Mouse (Mus musculus): ENCODE measurements around the gene Dlgap3. TPM values are rescaled to one million over a fixed set of nuclear protein-coding genes. Genes with fewer than 3 reads are reported as not detected.

The Dlgap3 gene
- polyA plus RNA-seq, 1 experiment from 2014 or later: 1.4 TPM

DNA sequence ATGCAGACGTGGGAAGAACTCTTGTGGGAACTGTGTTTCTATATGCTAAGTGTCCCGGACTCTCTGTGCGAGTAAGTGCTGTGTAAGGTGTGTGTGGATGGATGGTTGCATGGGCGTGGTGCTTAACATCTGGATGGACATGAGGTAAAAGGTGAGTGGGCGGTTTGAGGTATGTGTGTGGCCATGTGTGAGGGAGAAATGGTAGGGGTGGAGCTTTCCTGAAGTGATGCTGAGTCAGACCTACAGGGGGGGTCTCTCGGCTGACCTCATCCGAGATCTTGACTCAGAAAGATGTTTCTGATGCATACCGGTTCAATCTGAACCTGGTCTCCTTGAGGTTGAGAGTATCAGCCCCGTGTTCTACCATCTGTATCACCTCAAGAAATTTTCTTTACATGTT, 12.0 kb downstream of the Dlgap3 start:
- Histone ChIP-seq H3K4me2 (no peak overlapping the region), H3K4me3 (ENCODE audit: low read depth, low read length) (no peak overlapping the region), H3K36me3 (ENCODE audit: insufficient read depth) (no peaks in the 10 kb centered on the region), H3K27ac (ENCODE audit: low read depth) (no peak overlapping the region), H3K9ac (no peak overlapping the region), H3K4me1 (ENCODE audit: insufficient read depth) (no peaks in the 10 kb centered on the region), H3K27me3 (ENCODE audit: insufficient read depth, low read length) (peaks cover 20% of the 10 kb centered on the region), H3K9me3 (ENCODE audit: low read depth, low read length) (no peaks in the 10 kb centered on the region)
- ATAC-seq (ENCODE audit: insufficient read depth) (no peak), DNase-seq (no peak)
- 78% methylated on average over 9 of the region's 9 CpGs for WGBS
- TF ChIP-seq CTCF (IDR thresholded peaks at IDR 0.05; ENCODE audit: low read depth): no peak

DNA sequence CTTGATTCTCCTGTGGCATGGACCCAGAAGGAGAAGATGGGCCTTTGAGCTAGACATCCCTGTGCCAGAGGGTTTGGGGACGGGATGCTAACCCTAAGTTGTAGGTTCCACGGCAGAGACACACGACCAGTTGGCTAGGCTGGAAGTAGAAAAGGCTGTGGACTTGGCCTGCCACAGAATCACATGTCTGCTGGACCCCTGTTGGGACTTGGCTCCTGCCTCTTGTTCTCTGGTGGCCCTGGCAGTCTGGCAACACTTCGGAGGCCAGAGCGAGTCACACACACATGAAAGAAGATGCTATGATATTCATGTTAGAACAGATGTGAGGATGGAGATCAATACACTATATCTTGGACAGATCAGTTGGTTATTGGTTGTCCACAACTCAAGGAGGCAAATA, 14.9 kb downstream of the Dlgap3 start:
- DNase-seq (no peak), ATAC-seq (ENCODE audit: insufficient read depth) (no peak)
- no peak overlapping the region for H3K4me3 ChIP-seq (ENCODE audit: low read depth, low read length)
- no peaks in the 10 kb centered on the region for H3K4me1 ChIP-seq (ENCODE audit: insufficient read depth)
- no peak overlapping the region for H3K4me2 ChIP-seq
- TF ChIP-seq CTCF (IDR thresholded peaks at IDR 0.05; ENCODE audit: low read depth): no peak
- peaks cover 10% of the 10 kb centered on the region; the same call in 1 of the 2 replicates for H3K27me3 ChIP-seq (ENCODE audit: insufficient read depth, low read length)
- H3K36me3 ChIP-seq (ENCODE audit: insufficient read depth): no peaks in the 10 kb centered on the region
- no peak overlapping the region for H3K9ac ChIP-seq
- no peaks in the 10 kb centered on the region for H3K9me3 ChIP-seq (ENCODE audit: low read depth, low read length)
- whole genome bisulfite sequencing: 71% methylated on average over 5 of the region's 5 CpGs
- no peak overlapping the region for H3K27ac ChIP-seq (ENCODE audit: low read depth)

DNA sequence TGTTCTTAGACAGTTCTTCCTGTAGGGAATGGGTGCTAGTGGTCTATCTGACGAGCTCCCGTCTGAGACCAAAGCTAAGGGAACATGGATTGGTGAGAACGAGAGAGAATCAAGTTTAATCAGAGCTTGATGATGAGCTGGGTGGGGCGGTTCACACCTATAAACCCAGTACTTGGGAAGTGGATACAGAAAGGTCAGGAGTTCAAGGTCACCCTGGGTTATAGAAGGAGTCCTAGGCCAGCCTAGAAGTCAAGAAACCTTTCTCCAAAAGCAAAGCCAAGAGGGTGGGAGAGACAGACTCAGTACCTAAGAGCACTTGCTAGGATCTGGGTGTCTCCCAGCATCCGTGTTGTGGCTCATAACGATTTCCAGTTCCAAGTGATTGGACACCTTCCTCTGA, 21.9 kb downstream of the Dlgap3 start:
- H3K4me3 ChIP-seq (ENCODE audit: low read depth, low read length): no peak overlapping the region
- H3K36me3 ChIP-seq (ENCODE audit: insufficient read depth): no peaks in the 10 kb centered on the region
- no peaks in the 10 kb centered on the region for H3K4me1 ChIP-seq (ENCODE audit: insufficient read depth)
- H3K27me3 ChIP-seq (ENCODE audit: insufficient read depth, low read length): no peaks in the 10 kb centered on the region
- H3K9ac ChIP-seq: no peak overlapping the region
- no peaks in the 10 kb centered on the region for H3K9me3 ChIP-seq (ENCODE audit: low read depth, low read length)
- TF ChIP-seq CTCF (IDR thresholded peaks at IDR 0.05; ENCODE audit: low read depth): no peak
- ATAC-seq (ENCODE audit: insufficient read depth) (no peak), DNase-seq (no peak)
- no peak overlapping the region for H3K27ac ChIP-seq (ENCODE audit: low read depth)
- WGBS: 82% methylated on average over 6 of the region's 6 CpGs
- no peak overlapping the region for H3K4me2 ChIP-seq

DNA sequence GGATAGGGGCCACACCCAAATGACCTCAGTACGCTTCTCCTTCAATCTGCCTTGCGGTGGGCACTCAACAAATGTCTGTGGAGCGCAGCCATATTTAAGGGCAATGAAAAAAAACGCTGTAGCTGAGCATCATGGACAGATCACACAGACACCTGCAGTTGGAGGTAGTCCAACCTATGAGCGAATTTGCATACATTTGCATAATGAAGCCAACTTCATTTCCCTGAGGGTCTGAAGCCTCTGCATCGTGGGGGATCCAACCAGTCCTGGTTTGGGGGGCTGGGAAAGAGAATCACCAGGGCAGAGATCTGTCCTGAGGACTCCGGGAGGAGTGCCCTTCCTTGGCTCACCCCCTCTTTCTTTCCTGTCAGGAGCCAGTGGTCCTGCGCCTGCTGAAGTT, 23.7 kb downstream of the Dlgap3 start:
- DNase-seq (no peak), ATAC-seq (ENCODE audit: insufficient read depth) (no peak)
- Histone ChIP-seq H3K4me1 (ENCODE audit: insufficient read depth) (no peaks in the 10 kb centered on the region), H3K36me3 (ENCODE audit: insufficient read depth) (no peaks in the 10 kb centered on the region), H3K27me3 (ENCODE audit: insufficient read depth, low read length) (no peaks in the 10 kb centered on the region), H3K27ac (ENCODE audit: low read depth) (no peak overlapping the region), H3K9ac (no peak overlapping the region), H3K4me3 (ENCODE audit: low read depth, low read length) (no peak overlapping the region), H3K4me2 (no peak overlapping the region), H3K9me3 (ENCODE audit: low read depth, low read length) (no peaks in the 10 kb centered on the region)
- no peak for TF ChIP-seq CTCF (IDR thresholded peaks at IDR 0.05; ENCODE audit: low read depth)
- 64% methylated on average over 8 of the region's 8 CpGs for WGBS

DNA sequence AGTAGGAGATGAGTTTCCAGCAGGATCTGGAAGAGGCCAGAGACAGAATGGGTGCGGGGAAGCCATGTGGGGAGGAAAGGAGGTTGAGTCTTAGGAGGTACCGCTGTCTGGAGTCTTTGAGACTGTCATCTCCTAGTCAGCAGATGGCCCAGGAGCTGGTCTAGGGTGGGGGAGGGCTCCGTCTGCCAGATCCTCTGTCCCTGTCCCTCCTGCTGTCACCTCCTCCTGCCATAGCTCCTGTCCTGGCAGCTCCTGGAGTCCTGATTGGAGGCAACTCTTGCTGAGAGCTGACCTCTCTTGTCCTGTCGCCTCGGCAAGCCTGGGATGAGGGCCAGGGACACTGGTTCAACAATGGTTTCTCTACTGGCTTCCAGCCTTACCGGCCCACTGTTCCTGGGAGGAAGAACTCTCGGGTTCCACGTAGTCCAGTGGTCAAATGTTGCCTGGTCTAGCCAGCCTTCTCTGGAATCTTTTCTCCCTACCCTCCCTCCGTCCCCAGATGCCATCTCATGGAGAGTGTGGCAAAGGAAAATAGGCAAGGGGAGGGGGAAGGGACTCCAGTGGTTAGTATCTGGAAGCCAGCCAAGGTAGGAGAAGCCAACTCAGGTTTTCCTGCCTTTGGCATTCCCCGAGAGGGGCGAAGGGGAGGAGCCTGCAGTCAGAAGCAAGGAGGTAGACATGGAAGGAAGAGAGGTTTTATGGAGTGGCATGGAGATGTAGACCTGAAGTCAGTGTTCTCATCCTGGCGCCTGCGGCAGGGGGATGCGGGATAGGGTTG, 24.6 kb downstream of the Dlgap3 start:
- H3K9ac ChIP-seq: no peak overlapping the region
- TF ChIP-seq CTCF (IDR thresholded peaks at IDR 0.05; ENCODE audit: low read depth): no peak
- no peaks in the 10 kb centered on the region for H3K4me1 ChIP-seq (ENCODE audit: insufficient read depth)
- ATAC-seq (ENCODE audit: insufficient read depth) (no peak), DNase-seq (no peak)
- H3K36me3 ChIP-seq (ENCODE audit: insufficient read depth): no peaks in the 10 kb centered on the region
- 59% methylated on average over 14 of the region's 14 CpGs for WGBS
- H3K4me3 ChIP-seq (ENCODE audit: low read depth, low read length): no peak overlapping the region
- no peak overlapping the region for H3K4me2 ChIP-seq
- H3K9me3 ChIP-seq (ENCODE audit: low read depth, low read length): no peaks in the 10 kb centered on the region
- H3K27me3 ChIP-seq (ENCODE audit: insufficient read depth, low read length): no peaks in the 10 kb centered on the region
- H3K27ac ChIP-seq (ENCODE audit: low read depth): no peak overlapping the region

DNA sequence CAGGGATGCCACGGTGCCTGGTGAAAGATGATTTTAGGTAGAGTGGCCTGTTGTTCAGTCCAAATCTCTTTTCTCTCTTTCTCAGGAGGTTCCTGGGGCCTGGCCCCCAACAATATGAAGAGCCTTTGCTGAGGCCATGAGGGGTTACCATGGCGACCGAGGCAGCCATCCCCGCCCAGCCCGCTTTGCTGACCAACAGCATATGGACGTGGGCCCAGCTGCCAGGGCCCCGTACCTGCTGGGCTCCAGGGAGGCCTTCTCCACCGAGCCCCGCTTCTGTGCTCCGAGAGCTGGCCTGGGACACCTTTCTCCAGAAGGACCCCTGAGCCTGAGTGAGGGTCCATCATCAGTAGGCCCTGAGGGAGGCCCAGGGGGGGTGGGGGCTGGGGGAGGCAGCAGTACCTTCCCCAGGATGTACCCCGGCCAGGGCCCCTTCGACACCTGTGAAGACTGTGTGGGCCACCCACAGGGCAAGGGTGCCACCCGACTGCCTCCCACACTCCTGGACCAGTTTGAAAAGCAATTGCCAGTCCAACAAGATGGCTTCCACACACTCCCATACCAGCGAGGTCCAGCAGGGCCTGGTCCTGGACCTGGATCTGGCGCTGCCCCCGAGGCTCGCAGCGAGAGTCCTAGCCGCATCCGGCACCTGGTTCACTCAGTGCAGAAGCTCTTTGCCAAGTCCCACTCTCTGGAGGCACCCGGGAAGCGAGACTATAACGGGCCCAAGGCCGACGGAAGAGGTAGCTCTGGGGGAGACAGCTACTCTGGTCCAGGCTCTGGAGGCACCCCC, 25.7 kb downstream of the Dlgap3 start:
- ATAC-seq (ENCODE audit: insufficient read depth) (no peak), DNase-seq (no peak)
- Histone ChIP-seq H3K9me3 (ENCODE audit: low read depth, low read length) (no peaks in the 10 kb centered on the region), H3K36me3 (ENCODE audit: insufficient read depth) (no peaks in the 10 kb centered on the region), H3K27ac (ENCODE audit: low read depth) (no peak overlapping the region), H3K9ac (no peak overlapping the region), H3K27me3 (ENCODE audit: insufficient read depth, low read length) (no peaks in the 10 kb centered on the region), H3K4me1 (ENCODE audit: insufficient read depth) (no peaks in the 10 kb centered on the region), H3K4me2 (no peak overlapping the region), H3K4me3 (ENCODE audit: low read depth, low read length) (no peak overlapping the region)
- TF ChIP-seq CTCF (IDR thresholded peaks at IDR 0.05; ENCODE audit: low read depth): no peak
- WGBS: 83% methylated on average over 25 of the region's 25 CpGs

DNA sequence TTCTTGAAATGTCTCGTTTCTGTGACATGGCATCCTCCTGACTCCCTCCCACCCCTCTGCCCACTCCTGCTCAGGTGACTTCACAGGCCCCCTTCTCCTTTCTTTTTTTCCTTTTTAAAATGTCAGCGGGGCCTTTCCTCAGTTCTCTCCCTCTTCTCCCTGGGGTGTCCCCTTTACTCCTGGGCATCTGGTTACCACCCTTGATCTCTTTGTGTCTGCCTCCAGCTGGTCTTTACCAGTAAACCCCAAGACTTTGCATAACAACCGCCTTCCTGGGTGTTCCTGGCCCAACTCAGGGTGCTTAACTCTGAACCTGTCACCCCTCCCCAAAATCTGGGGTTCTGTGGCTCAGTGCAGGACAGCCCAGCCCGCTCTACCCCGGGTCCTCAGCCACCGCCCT, 29.6 kb downstream of the Dlgap3 start:
- Histone ChIP-seq H3K9me3 (ENCODE audit: low read depth, low read length) (no peaks in the 10 kb centered on the region), H3K36me3 (ENCODE audit: insufficient read depth) (no peaks in the 10 kb centered on the region), H3K4me3 (ENCODE audit: low read depth, low read length) (no peak overlapping the region), H3K27me3 (ENCODE audit: insufficient read depth, low read length) (no peaks in the 10 kb centered on the region), H3K27ac (ENCODE audit: low read depth) (no peak overlapping the region), H3K4me2 (no peak overlapping the region), H3K9ac (no peak overlapping the region), H3K4me1 (ENCODE audit: insufficient read depth) (no peaks in the 10 kb centered on the region)
- DNase-seq (no peak), ATAC-seq (ENCODE audit: insufficient read depth) (no peak)
- no peak for TF ChIP-seq CTCF (IDR thresholded peaks at IDR 0.05; ENCODE audit: low read depth)
- 38% methylated on average over 6 of the region's 6 CpGs for WGBS
